Mouse (Mus musculus) hindbrain, embryonic 11.5 days (tissue): ENCODE measurements at regions not wholly inside any gene's neighbourhood (a gene's known extent, or its start where the extent isn't known, plus 50 kb on each side); places are given as distances from the start of the nearest gene placed in this dataset.

Experiments
- ATAC-seq: fragments of 200-750 bp; cut with Nextera tagmentation; 2 replicates; pipeline ENCODE4 v1.8.0; 2017; ENCODE audit warnings: mild to moderate bottlenecking, moderate TSS enrichment, moderate library complexity; ENCODE audit not compliant: low FRiP score
- DNase-seq: peaks from one replicate; pipeline ENCODE4 v3.0.0-alpha.2; 2015; ENCODE audit warnings: low spot score
- H3K27ac ChIP-seq: fragments of 300-500 bp; sonication (generic); 2 replicates; pipeline ENCODE4 v1.5.1; 2014; ENCODE audit warnings: mild to moderate bottlenecking, low read depth, low read length
- H3K27me3 ChIP-seq: fragments of 300-500 bp; sonication (generic); 2 replicates; pipeline ENCODE4 v1.6.1; 2014; ENCODE audit warnings: mild to moderate bottlenecking, low read length, moderate library complexity, mixed read lengths; ENCODE audit not compliant: control insufficient read depth, insufficient read depth
- H3K36me3 ChIP-seq: fragments of 300-500 bp; sonication (generic); 2 replicates; pipeline ENCODE4 v1.6.1; 2014; ENCODE audit warnings: mild to moderate bottlenecking, low read length, moderate library complexity, mixed read lengths; ENCODE audit not compliant: control insufficient read depth, insufficient read depth
- H3K4me1 ChIP-seq: fragments of 300-500 bp; sonication (generic); replicated peaks from 2 replicates; pipeline ENCODE4 v1.6.1; 2014; ENCODE audit warnings: low read length, mixed read lengths; ENCODE audit not compliant: control insufficient read depth, insufficient read depth
- H3K4me2 ChIP-seq: fragments of 300-500 bp; sonication (generic); replicated peaks from 2 replicates; pipeline ENCODE4 v1.6.1; 2014; ENCODE audit warnings: mild to moderate bottlenecking, low read depth, low read length
- H3K4me3 ChIP-seq: fragments of 300-500 bp; sonication (generic); 2 replicates; pipeline ENCODE4 v1.5.1; 2014; ENCODE audit warnings: low read depth, low read length
- H3K9ac ChIP-seq: fragments of 300-500 bp; sonication (generic); 2 replicates; pipeline ENCODE4 v1.6.1; 2014; ENCODE audit warnings: low read depth, low read length
- H3K9me3 ChIP-seq: fragments of 300-500 bp; sonication (generic); 2 replicates; pipeline ENCODE4 v1.6.1; 2016; ENCODE audit warnings: low read length; ENCODE audit not compliant: control insufficient read depth
- WGBS: fragments of 180-500 bp; shearing (Covaris S2); extraction: QIAGEN DNeasy Blood & Tissue Kit; methylation state at CpG from one replicate; pipeline ENCODE4 v1.1.7; 2014; 5-methylcytosine and 5-hydroxymethylcytosine counted together

GRCm38 (mm10) chr17:81175877-81176276, 111.0 kb upstream of the Thumpd2 start:
- Histone ChIP-seq H3K9ac (no peak overlapping the region), H3K27me3 (no peaks in the 10 kb centered on the region), H3K4me3 (no peak overlapping the region), H3K27ac (no peak overlapping the region), H3K4me1 (no peaks in the 10 kb centered on the region), H3K4me2 (no peak overlapping the region), H3K36me3 (no peaks in the 10 kb centered on the region), H3K9me3 (no peaks in the 10 kb centered on the region)
- ATAC-seq = no peak
- DNase-seq = no peak
- 69% methylated on average over 4 of the region's 4 CpGs for WGBS

GRCm38 (mm10) chr17:81172943-81173342, 108.1 kb upstream of the Thumpd2 start:
- Histone ChIP-seq H3K36me3 (no peaks in the 10 kb centered on the region), H3K4me2 (no peak overlapping the region), H3K4me3 (no peak overlapping the region), H3K9ac (no peak overlapping the region), H3K9me3 (no peaks in the 10 kb centered on the region), H3K4me1 (no peaks in the 10 kb centered on the region), H3K27ac (no peak overlapping the region), H3K27me3 (no peaks in the 10 kb centered on the region)
- ATAC-seq = no peak
- WGBS = 81% methylated on average over 3 of the region's 3 CpGs
- no peak for DNase-seq

- Histone ChIP-seq H3K27me3 (no peaks in the 10 kb centered on the region), H3K9ac (no peak overlapping the region), H3K4me2 (no peak overlapping the region), H3K4me1 (no peaks in the 10 kb centered on the region), H3K4me3 (no peak overlapping the region), H3K27ac (no peak overlapping the region), H3K36me3 (no peaks in the 10 kb centered on the region), H3K9me3 (no peaks in the 10 kb centered on the region)
- DNase-seq (no peak), ATAC-seq (no peak)
- WGBS = 87% methylated on average over 5 of the region's 5 CpGs
Measured at GRCm38 (mm10) chr17:81169118-81169517, 104.2 kb upstream of the Thumpd2 start.

- Histone ChIP-seq H3K4me3 (no peak overlapping the region), H3K36me3 (no peaks in the 10 kb centered on the region), H3K9ac (no peak overlapping the region), H3K27ac (no peak overlapping the region), H3K4me2 (no peak overlapping the region), H3K9me3 (no peaks in the 10 kb centered on the region), H3K27me3 (no peaks in the 10 kb centered on the region), H3K4me1 (no peaks in the 10 kb centered on the region)
- DNase-seq (no peak), ATAC-seq (no peak)
- WGBS = 93% methylated on average over 4 of the region's 4 CpGs
Measured at GRCm38 (mm10) chr17:81150730-81151129, 85.8 kb upstream of the Thumpd2 start.

- H3K36me3 ChIP-seq = no peaks in the 10 kb centered on the region
- no peak overlapping the region for H3K4me3 ChIP-seq
- H3K9me3 ChIP-seq = no peaks in the 10 kb centered on the region
- no peak for ATAC-seq
- no peaks in the 10 kb centered on the region for H3K4me1 ChIP-seq
- no peaks in the 10 kb centered on the region for H3K27me3 ChIP-seq
- DNase-seq = no peak
- 87% methylated on average over 6 of the region's 6 CpGs for WGBS
- no peak overlapping the region for H3K27ac ChIP-seq
- H3K9ac ChIP-seq = no peak overlapping the region
- no peak overlapping the region for H3K4me2 ChIP-seq
Measured at GRCm38 (mm10) chr17:81134702-81135101, 69.8 kb upstream of the Thumpd2 start.

- ATAC-seq = no peak
- H3K4me1 ChIP-seq = no peaks in the 10 kb centered on the region
- H3K9me3 ChIP-seq = no peaks in the 10 kb centered on the region
- H3K36me3 ChIP-seq = no peaks in the 10 kb centered on the region
- H3K4me2 ChIP-seq = no peak overlapping the region
- WGBS = 63% methylated on average over 4 of the region's 4 CpGs
- no peaks in the 10 kb centered on the region for H3K27me3 ChIP-seq
- DNase-seq = no peak
- H3K27ac ChIP-seq = no peak overlapping the region
- no peak overlapping the region for H3K9ac ChIP-seq
- no peak overlapping the region for H3K4me3 ChIP-seq
Measured at GRCm38 (mm10) chr17:81133227-81133626, 68.3 kb upstream of the Thumpd2 start.
